Mouse (Mus musculus): ENCODE results near the gene Col4a2. TPM values are rescaled to one million over a fixed set of nuclear protein-coding genes. Genes with fewer than 3 reads are reported as not detected.

The Col4a2 gene
- polyA plus RNA-seq, 1 experiment from 2014 or later = 57.1 TPM

- Histone ChIP-seq H3K9ac (replicated peaks; ENCODE audit: low read depth, low read length) (no peak overlapping the region), H3K4me1 (ENCODE audit: control insufficient read depth, insufficient read depth, low read length) (peaks cover 20% of the 10 kb centered on the region), H3K27me3 (ENCODE audit: control insufficient read depth, insufficient read depth, low read length) (no peaks in the 10 kb centered on the region), H3K36me3 (ENCODE audit: control insufficient read depth, insufficient read depth, low read length) (no peaks in the 10 kb centered on the region; the same call in 1 of the 2 replicates), H3K9me3 (ENCODE audit: control insufficient read depth, low read depth, low read length) (no peaks in the 10 kb centered on the region), H3K4me2 (replicated peaks; ENCODE audit: low read depth, low read length) (no peak overlapping the region), H3K27ac (ENCODE audit: low read length) (0 out of 2 replicates have a peak overlapping the region, but pooled peaks have one; percentile 33), H3K4me3 (ENCODE audit: low read depth, low read length) (no peak overlapping the region)
- 0 out of 2 replicates have a peak, but pooled peaks have one; percentile 4 for ATAC-seq (ENCODE audit: insufficient number of reproducible peaks, insufficient read depth, low FRiP score, low read depth)
- 75% methylated on average over 19 of the region's 19 CpGs for WGBS
These were observed 57.1 kb downstream of the Col4a2 start for GRCm38 (mm10) chr8:11369526-11370203.

DNA sequence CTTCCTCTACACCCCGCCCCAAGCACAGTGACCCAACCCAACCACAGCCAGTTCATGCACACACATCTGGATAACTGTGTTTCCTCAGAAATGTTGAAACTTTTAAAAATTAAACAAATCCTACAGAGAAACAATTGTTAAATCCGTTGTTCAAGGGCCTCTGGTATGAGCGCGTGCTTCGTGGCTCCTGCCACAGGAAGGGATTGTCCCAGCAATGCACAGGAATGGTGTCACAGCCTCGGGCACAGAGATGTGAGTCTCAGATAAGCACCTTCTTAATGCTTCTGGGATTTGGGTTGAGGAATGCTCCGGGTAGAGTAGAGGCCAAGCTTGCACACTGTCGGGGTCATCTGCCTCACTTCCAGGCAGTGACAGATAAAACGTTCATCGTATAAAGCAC, 58.7 kb downstream of the Col4a2 start:
- H3K4me2 ChIP-seq (replicated peaks; ENCODE audit: low read depth, low read length) = no peak overlapping the region
- H3K36me3 ChIP-seq (ENCODE audit: control insufficient read depth, insufficient read depth, low read length) = no peaks in the 10 kb centered on the region; the same call in 1 of the 2 replicates
- no peaks in the 10 kb centered on the region for H3K27me3 ChIP-seq (ENCODE audit: control insufficient read depth, insufficient read depth, low read length)
- ATAC-seq (ENCODE audit: insufficient number of reproducible peaks, insufficient read depth, low FRiP score, low read depth) = no peak
- no peaks in the 10 kb centered on the region for H3K9me3 ChIP-seq (ENCODE audit: control insufficient read depth, low read depth, low read length)
- H3K4me1 ChIP-seq (ENCODE audit: control insufficient read depth, insufficient read depth, low read length) = peaks cover 29% of the 10 kb centered on the region
- no peak overlapping the region for H3K9ac ChIP-seq (replicated peaks; ENCODE audit: low read depth, low read length)
- H3K4me3 ChIP-seq (ENCODE audit: low read depth, low read length) = no peak overlapping the region
- H3K27ac ChIP-seq (ENCODE audit: low read length) = no peak overlapping the region; the same call in 1 of the 2 replicates
- 53% methylated on average over 10 of the region's 10 CpGs for WGBS

GRCm38 (mm10) chr8:11372080-11372479, 59.5 kb downstream of the Col4a2 start:
- peaks cover 35% of the 10 kb centered on the region for H3K4me1 ChIP-seq (ENCODE audit: control insufficient read depth, insufficient read depth, low read length)
- H3K9me3 ChIP-seq (ENCODE audit: control insufficient read depth, low read depth, low read length) = no peaks in the 10 kb centered on the region
- no peaks in the 10 kb centered on the region for H3K36me3 ChIP-seq (ENCODE audit: control insufficient read depth, insufficient read depth, low read length)
- H3K9ac ChIP-seq (replicated peaks; ENCODE audit: low read depth, low read length) = no peak overlapping the region
- H3K27me3 ChIP-seq (ENCODE audit: control insufficient read depth, insufficient read depth, low read length) = no peaks in the 10 kb centered on the region
- H3K4me3 ChIP-seq (ENCODE audit: low read depth, low read length) = no peak overlapping the region
- no peak for ATAC-seq (ENCODE audit: insufficient number of reproducible peaks, insufficient read depth, low FRiP score, low read depth)
- H3K27ac ChIP-seq (ENCODE audit: low read length) = no peak overlapping the region; the same call in 1 of the 2 replicates
- WGBS = 83% methylated on average over 8 of the region's 8 CpGs
- H3K4me2 ChIP-seq (replicated peaks; ENCODE audit: low read depth, low read length) = no peak overlapping the region

GRCm38 (mm10) chr8:11373643-11374325, 61.2 kb downstream of the Col4a2 start:
- Histone ChIP-seq H3K36me3 (ENCODE audit: control insufficient read depth, insufficient read depth, low read length) (no peaks in the 10 kb centered on the region), H3K4me3 (ENCODE audit: low read depth, low read length) (no peak overlapping the region), H3K9ac (replicated peaks; ENCODE audit: low read depth, low read length) (no peak overlapping the region), H3K27me3 (ENCODE audit: control insufficient read depth, insufficient read depth, low read length) (no peaks in the 10 kb centered on the region), H3K4me2 (replicated peaks; ENCODE audit: low read depth, low read length) (no peak overlapping the region), H3K4me1 (ENCODE audit: control insufficient read depth, insufficient read depth, low read length) (peaks cover 32% of the 10 kb centered on the region), H3K27ac (ENCODE audit: low read length) (no peak overlapping the region), H3K9me3 (ENCODE audit: control insufficient read depth, low read depth, low read length) (no peaks in the 10 kb centered on the region)
- ATAC-seq (ENCODE audit: insufficient number of reproducible peaks, insufficient read depth, low FRiP score, low read depth) = no peak
- WGBS = 84% methylated on average over 15 of the region's 15 CpGs

DNA sequence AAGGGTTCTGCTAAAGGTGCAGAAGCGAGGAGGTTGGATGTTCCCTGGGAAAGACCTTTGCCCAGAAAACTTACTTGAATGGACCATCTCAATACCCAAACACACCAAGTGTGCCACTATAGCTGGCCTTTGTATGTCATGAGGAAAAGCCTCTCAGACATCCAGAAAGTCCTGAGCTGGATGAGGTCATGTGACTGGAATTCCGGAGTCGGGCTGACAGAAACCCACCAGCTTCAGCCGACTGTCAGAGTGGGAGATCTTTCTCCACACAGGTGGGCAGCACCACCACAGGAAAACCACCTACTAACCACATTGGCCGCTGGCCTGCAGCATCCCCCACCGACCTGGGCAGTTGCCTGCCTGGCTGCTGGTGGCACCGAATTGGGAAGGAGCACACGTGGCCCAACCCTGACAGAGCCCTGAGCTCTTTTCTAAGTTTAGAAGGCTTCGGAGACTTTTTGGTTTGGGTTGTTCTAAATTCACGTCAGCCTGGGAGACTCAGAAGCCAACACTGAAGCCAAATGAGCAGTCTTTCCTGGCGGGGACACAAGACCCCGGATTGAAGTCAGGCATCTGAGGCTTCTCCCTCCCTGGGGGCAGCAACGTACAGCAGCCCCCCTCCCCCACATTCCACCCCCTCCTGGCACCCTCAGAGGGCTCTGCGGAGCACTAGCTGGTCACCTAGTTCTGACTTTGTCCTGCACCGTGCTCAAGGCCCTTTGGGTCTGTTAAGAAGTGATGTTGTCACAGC, 61.9 kb downstream of the Col4a2 start:
- ATAC-seq (ENCODE audit: insufficient number of reproducible peaks, insufficient read depth, low FRiP score, low read depth) = no peak
- Histone ChIP-seq H3K4me3 (ENCODE audit: low read depth, low read length) (no peak overlapping the region), H3K9me3 (ENCODE audit: control insufficient read depth, low read depth, low read length) (no peaks in the 10 kb centered on the region), H3K27me3 (ENCODE audit: control insufficient read depth, insufficient read depth, low read length) (no peaks in the 10 kb centered on the region), H3K4me1 (ENCODE audit: control insufficient read depth, insufficient read depth, low read length) (peaks cover 27% of the 10 kb centered on the region), H3K27ac (ENCODE audit: low read length) (peak overlapping the region; percentile 27; the same call in 1 of the 2 replicates), H3K4me2 (replicated peaks; ENCODE audit: low read depth, low read length) (no peak overlapping the region), H3K9ac (replicated peaks; ENCODE audit: low read depth, low read length) (no peak overlapping the region), H3K36me3 (ENCODE audit: control insufficient read depth, insufficient read depth, low read length) (no peaks in the 10 kb centered on the region)
- WGBS = 77% methylated on average over 15 of the region's 15 CpGs

- ATAC-seq (ENCODE audit: insufficient number of reproducible peaks, insufficient read depth, low FRiP score, low read depth) = peak; percentile 75
- Histone ChIP-seq H3K36me3 (ENCODE audit: control insufficient read depth, insufficient read depth, low read length) (no peaks in the 10 kb centered on the region), H3K9ac (replicated peaks; ENCODE audit: low read depth, low read length) (no peak overlapping the region), H3K4me2 (replicated peaks; ENCODE audit: low read depth, low read length) (no peak overlapping the region), H3K4me1 (ENCODE audit: control insufficient read depth, insufficient read depth, low read length) (peaks cover 21% of the 10 kb centered on the region), H3K27me3 (ENCODE audit: control insufficient read depth, insufficient read depth, low read length) (no peaks in the 10 kb centered on the region), H3K4me3 (ENCODE audit: low read depth, low read length) (no peak overlapping the region), H3K9me3 (ENCODE audit: control insufficient read depth, low read depth, low read length) (no peaks in the 10 kb centered on the region), H3K27ac (ENCODE audit: low read length) (peak overlapping the region; percentile 74)
- 25% methylated on average over 18 of the region's 18 CpGs for WGBS
These were observed 63.3 kb downstream of the Col4a2 start for GRCm38 (mm10) chr8:11375749-11376438.

GRCm38 (mm10) chr8:11377391-11378210, 65.0 kb downstream of the Col4a2 start:
- no peaks in the 10 kb centered on the region for H3K27me3 ChIP-seq (ENCODE audit: control insufficient read depth, insufficient read depth, low read length)
- no peak overlapping the region for H3K27ac ChIP-seq (ENCODE audit: low read length)
- 73% methylated on average over 16 of the region's 16 CpGs for WGBS
- no peak for ATAC-seq (ENCODE audit: insufficient number of reproducible peaks, insufficient read depth, low FRiP score, low read depth)
- no peak overlapping the region for H3K9ac ChIP-seq (replicated peaks; ENCODE audit: low read depth, low read length)
- peaks cover 33% of the 10 kb centered on the region for H3K4me1 ChIP-seq (ENCODE audit: control insufficient read depth, insufficient read depth, low read length)
- no peaks in the 10 kb centered on the region for H3K36me3 ChIP-seq (ENCODE audit: control insufficient read depth, insufficient read depth, low read length)
- H3K9me3 ChIP-seq (ENCODE audit: control insufficient read depth, low read depth, low read length) = no peaks in the 10 kb centered on the region
- H3K4me2 ChIP-seq (replicated peaks; ENCODE audit: low read depth, low read length) = no peak overlapping the region
- no peak overlapping the region for H3K4me3 ChIP-seq (ENCODE audit: low read depth, low read length)
